Mouse (Mus musculus): Measurements from ENCODE around the gene Fbh1. TPM values are rescaled to one million over a fixed set of nuclear protein-coding genes. Genes with fewer than 3 reads are reported as not detected.

Fbh1 gene
- 97.6 and 108 TPM in 2 replicates for polyA plus RNA-seq (2015; fragmentation: Nextera tagmentation; extraction: Ambion mirVana)

DNA sequence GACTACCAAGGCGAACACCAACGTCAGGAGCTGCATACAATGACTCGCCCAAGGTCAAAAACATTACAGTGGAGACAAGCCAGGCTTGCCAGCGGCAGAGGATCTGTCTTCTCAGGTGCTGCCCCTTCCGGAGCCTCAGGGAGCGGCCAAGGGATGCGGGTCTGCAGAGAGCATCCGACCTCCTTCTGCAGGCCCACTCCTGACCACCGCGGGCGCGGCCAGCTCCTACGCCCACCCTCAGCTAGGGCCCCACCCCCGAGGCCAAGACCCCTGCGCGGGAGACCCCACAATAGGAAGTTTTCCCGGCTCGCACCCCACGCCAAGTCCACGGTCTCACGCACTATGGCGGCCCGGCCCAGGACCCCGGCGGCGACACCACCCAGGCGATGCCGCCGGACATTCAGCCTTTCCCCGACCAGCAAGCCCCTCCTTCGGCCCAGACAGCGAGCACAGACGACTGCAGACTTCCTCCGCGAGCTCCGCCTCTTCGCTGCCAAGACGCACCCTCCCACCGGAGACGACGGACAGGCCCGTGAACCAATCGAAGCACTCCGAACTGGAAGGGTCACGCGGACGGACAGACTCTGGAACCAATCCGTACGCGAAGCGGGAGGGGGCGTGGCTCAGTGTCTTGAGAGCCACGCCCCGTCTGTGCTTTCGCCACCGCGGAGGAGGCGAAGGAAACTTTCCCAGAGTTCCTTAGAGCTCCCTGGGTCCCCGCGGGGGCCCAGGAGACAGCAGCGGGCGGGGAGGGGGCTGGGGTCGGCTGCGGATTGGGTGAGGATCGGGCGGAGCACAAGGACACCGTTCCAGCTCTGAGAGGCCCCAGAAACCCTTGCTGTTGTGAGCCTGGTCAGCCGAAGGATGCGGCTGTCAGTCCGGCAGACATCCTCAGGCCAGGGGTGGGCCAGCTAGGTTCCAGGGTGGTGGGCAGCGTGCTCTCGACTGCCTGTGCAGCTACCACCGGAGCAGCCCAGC, at the start of gene Fbh1, which contains the start of gene Ankrd16:
Gene Fbh1 (minus strand): TSS at position 492 of the 978 bp plus-strand sequence.
Gene Ankrd16 (plus strand): TSS at position 786 of the 978 bp plus-strand sequence.
- peak within 1 kb of the TSS; percentile 84 for H3K4me2 ChIP-seq
- WGBS = under 1% methylated on average over 73 of the region's 73 CpGs
- H3K9me3 ChIP-seq (replicated peaks) = no peaks in the 10 kb centered on the region
- H3K9ac ChIP-seq = peak within 1 kb of the TSS; percentile 80
- H3K27ac ChIP-seq = peak within 1 kb of the TSS; percentile 98
- peak within 1 kb of the TSS; percentile 73 for H3K4me3 ChIP-seq
- H3K36me3 ChIP-seq = peaks cover 14% of the 10 kb centered on the region
- peaks cover 36% of the 10 kb centered on the region for H3K4me1 ChIP-seq (replicated peaks)
- peak; percentile 95 for ATAC-seq (replicated peaks; ENCODE audit: insufficient number of reproducible peaks, insufficient read depth, low FRiP score, low read depth)
- H3K27me3 ChIP-seq = no peaks in the 10 kb centered on the region

DNA sequence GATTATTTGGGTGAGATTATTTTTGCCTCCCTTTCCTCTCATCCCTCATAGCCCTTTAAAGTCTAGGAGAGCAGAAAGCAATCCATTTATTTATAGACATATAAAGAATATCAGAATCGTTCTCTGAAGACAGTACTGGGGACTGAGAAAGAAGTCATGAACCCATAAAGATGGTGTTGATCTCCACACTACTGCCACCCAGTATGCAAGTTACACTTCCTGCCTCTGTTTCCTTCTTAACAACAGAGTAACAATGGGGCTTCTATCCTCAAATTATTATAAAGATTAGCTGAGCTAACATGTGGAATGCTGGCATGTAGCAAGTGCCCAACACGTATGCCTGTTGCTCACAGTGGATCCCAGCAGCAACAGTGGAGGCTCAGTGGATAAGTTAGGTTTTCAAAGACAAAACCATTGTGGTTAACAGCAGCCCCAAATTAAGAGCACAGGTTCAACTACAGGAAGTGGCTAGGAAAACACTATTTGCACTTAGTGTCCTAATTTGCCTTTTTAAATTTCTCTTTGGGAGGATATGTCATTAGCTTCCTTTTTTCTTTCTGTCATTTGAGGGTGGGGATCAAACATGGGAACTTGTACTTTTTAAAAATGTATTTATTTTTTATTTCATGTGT, 24.0 kb upstream of the Fbh1 start:
- H3K4me2 ChIP-seq = no peak overlapping the region
- H3K27ac ChIP-seq = no peak overlapping the region
- no peaks in the 10 kb centered on the region for H3K27me3 ChIP-seq
- 73% methylated on average over 2 of the region's 2 CpGs for WGBS
- no peak for ATAC-seq (replicated peaks; ENCODE audit: insufficient number of reproducible peaks, insufficient read depth, low FRiP score, low read depth)
- peaks cover 13% of the 10 kb centered on the region for H3K4me1 ChIP-seq (replicated peaks)
- no peak overlapping the region for H3K9ac ChIP-seq
- H3K4me3 ChIP-seq = no peak overlapping the region
- no peaks in the 10 kb centered on the region for H3K9me3 ChIP-seq (replicated peaks)
- no peaks in the 10 kb centered on the region for H3K36me3 ChIP-seq

DNA sequence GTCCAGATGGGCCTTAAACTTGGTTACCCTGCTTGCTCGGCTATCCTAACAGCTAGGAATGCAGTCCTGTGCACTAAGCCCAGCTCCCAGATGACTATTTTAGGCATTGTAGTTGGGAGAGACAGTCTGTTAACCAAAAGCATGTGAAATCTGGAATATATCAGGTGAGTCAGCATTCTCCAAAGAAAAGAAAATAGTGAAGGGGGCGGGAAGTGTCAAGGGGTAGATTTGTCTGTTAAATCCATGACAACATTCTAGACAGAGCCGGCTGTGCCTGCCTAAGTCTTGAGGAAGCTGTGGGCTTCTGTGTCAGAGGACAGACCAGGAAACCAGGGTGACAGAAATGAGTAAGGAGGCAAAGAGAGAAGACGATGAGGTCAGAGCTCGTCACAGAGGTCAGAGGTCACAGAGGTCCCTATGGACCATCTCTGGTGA, 20.6 kb upstream of the Fbh1 start:
- Histone ChIP-seq H3K9ac (no peak overlapping the region), H3K4me1 (replicated peaks) (peaks cover 13% of the 10 kb centered on the region), H3K9me3 (replicated peaks) (no peaks in the 10 kb centered on the region), H3K4me2 (no peak overlapping the region), H3K4me3 (no peak overlapping the region), H3K36me3 (peaks cover 3% of the 10 kb centered on the region; the same call in 1 of the 2 replicates), H3K27ac (no peak overlapping the region), H3K27me3 (no peaks in the 10 kb centered on the region)
- no peak for ATAC-seq (replicated peaks; ENCODE audit: insufficient number of reproducible peaks, insufficient read depth, low FRiP score, low read depth)
- 38% methylated on average over 5 of the region's 5 CpGs for WGBS

DNA sequence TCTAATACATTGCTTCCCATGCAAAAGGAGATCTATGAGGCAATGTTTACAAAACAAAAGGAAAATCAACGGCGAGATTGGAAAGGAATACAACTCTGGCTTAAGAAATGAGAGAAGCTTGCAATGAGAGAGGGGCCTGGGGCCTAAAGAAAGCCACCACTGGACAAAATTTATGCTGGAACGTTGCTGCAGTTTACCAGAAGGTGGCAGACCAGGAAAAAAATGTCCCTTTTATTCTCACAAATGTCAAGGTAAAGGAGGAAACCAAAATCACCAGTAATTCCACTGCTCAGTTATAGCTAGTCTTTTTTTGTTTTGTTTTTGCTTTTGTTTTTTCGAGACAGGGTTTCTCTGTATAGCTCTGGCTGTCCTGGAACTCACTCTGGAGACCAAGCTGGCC, 17.3 kb upstream of the Fbh1 start:
- no peak for ATAC-seq (replicated peaks; ENCODE audit: insufficient number of reproducible peaks, insufficient read depth, low FRiP score, low read depth)
- Histone ChIP-seq H3K27me3 (no peaks in the 10 kb centered on the region), H3K27ac (no peak overlapping the region), H3K36me3 (peaks cover 24% of the 10 kb centered on the region), H3K9me3 (replicated peaks) (no peaks in the 10 kb centered on the region), H3K9ac (no peak overlapping the region), H3K4me1 (replicated peaks) (peaks cover 13% of the 10 kb centered on the region), H3K4me2 (no peak overlapping the region), H3K4me3 (no peak overlapping the region)
- WGBS = 67% methylated on average over 4 of the region's 4 CpGs

DNA sequence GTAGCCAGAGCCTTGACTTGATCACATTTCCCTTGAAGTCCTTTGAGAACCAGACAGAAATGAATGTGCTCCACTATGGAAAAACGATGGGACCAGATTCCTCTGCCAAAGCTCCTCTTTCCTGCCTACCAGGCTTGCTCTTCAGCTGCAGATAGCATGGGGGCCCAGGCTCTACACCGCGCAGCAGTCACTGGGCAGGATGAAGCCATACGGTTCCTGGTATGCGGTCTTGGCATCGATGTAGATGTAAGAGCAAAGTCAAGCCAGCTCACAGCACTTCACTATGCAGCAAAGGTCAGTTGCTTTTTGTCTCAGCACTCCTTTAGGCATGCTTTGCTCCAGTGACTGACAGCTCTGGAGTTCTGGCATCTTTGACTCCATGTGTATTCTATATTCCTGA, 6.8 kb upstream of the Fbh1 start:
- no peak for ATAC-seq (replicated peaks; ENCODE audit: insufficient number of reproducible peaks, insufficient read depth, low FRiP score, low read depth)
- Histone ChIP-seq H3K9me3 (replicated peaks) (no peaks in the 10 kb centered on the region), H3K4me1 (replicated peaks) (peaks cover 9% of the 10 kb centered on the region), H3K4me3 (no peak overlapping the region), H3K27ac (no peak overlapping the region), H3K4me2 (no peak overlapping the region), H3K27me3 (no peaks in the 10 kb centered on the region), H3K36me3 (peaks cover 76% of the 10 kb centered on the region), H3K9ac (no peak overlapping the region)
- WGBS = 90% methylated on average over 6 of the region's 6 CpGs

DNA sequence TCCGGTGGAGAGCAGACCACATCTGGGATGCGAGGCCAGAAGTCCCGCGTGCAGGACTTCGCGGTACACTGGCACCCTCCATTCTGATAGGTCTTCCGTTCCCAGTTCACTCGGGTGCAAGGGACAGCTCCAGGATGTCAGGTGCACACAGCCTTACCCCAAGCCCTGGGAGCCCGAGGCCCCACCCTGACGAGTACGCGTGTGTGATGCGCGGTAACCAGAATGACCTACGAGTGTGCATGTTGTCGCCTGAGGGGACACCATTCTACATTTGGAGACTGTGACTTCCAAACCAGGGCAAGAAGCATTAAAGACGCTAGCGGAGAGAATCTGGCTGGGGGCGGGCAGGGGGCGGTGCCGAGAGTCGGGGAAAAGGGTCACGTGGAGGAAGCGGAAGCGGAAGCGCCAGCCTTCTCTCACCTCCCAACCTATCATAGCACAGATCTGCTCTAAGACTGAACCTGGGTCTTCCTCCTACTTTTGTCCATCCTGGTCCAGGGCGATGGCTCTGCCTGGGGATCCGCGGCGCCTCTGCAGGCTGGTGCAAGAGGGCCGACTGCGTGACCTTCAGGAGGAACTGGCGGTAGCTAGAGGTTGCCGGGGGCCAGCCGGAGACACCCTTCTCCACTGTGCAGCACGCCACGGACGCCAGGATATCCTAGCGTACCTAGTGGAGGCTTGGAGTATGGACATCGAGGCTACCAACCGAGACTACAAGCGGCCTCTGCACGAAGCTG, 873 bp upstream of the Fbh1 start:
- H3K9me3 ChIP-seq (replicated peaks) = no peaks in the 10 kb centered on the region
- peak overlapping the region; percentile 73 for H3K4me3 ChIP-seq
- peak overlapping the region; percentile 84 for H3K4me2 ChIP-seq
- peaks cover 23% of the 10 kb centered on the region for H3K36me3 ChIP-seq
- peak overlapping the region; percentile 76 for H3K9ac ChIP-seq
- no peaks in the 10 kb centered on the region for H3K27me3 ChIP-seq
- H3K4me1 ChIP-seq (replicated peaks) = peaks cover 36% of the 10 kb centered on the region
- H3K27ac ChIP-seq = peak overlapping the region; percentile 98
- WGBS = under 1% methylated on average over 43 of the region's 43 CpGs
- peak; percentile 84 for ATAC-seq (replicated peaks; ENCODE audit: insufficient number of reproducible peaks, insufficient read depth, low FRiP score, low read depth)

DNA sequence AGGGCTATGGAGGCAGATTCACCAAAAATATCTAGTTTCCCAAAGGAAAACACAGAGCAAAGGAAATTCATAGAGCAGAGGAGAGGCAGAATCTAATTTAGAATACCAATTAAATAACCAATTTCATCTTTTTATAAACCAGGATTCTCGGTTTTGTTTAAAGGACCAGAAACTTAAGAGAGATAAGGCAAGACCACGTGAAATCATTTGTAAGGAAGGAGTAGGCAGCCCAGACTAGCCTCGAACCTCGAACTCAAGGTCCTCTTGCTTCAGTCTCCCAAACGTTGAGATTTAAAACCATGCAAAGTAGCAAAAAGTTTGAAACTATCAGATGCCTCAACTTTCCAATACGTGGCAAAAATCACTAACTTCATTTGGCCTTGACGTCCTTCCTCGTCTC, 967 bp downstream of the Fbh1 start:
- no peaks in the 10 kb centered on the region for H3K9me3 ChIP-seq (replicated peaks)
- H3K4me2 ChIP-seq = peak overlapping the region; percentile 66

DNA sequence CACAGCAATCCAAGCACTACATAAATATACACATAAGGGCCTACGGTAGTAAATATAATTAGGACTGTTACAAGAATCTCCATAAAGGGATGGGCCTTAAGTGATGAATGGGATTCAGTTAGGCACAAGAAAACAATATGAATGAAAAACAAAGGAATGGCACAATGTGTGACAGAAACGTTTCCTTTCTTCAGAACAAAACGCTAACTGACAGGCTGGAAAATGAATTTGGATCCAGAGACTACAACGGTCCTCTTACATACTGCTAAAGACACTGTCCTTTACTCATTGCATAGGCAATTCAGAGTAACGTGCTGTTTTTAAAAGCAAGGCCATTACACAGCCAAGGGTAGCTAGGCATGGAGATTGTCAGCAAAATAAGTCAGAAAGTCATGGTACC, 2.3 kb downstream of the Fbh1 start:
- ATAC-seq (replicated peaks; ENCODE audit: insufficient number of reproducible peaks, insufficient read depth, low FRiP score, low read depth) = no peak
- no peak overlapping the region for H3K27ac ChIP-seq
- H3K36me3 ChIP-seq = no peaks in the 10 kb centered on the region
- H3K4me1 ChIP-seq (replicated peaks) = peaks cover 36% of the 10 kb centered on the region
- H3K4me2 ChIP-seq = no peak overlapping the region
- no peaks in the 10 kb centered on the region for H3K9me3 ChIP-seq (replicated peaks)
- no peaks in the 10 kb centered on the region for H3K27me3 ChIP-seq
- 88% methylated on average over 5 of the region's 5 CpGs for WGBS
- no peak overlapping the region for H3K9ac ChIP-seq
- H3K4me3 ChIP-seq = no peak overlapping the region

More for the DNA sequence above, 967 bp downstream of the Fbh1 start:
- Histone ChIP-seq H3K36me3 (peaks cover 4% of the 10 kb centered on the region), H3K4me1 (replicated peaks) (peaks cover 36% of the 10 kb centered on the region), H3K27ac (peak overlapping the region; percentile 93), H3K27me3 (no peaks in the 10 kb centered on the region), H3K9ac (peak overlapping the region; percentile 80), H3K4me3 (peak overlapping the region; percentile 73)
- no peak for ATAC-seq (replicated peaks; ENCODE audit: insufficient number of reproducible peaks, insufficient read depth, low FRiP score, low read depth)
- 39% methylated on average over 8 of the region's 8 CpGs for WGBS

DNA sequence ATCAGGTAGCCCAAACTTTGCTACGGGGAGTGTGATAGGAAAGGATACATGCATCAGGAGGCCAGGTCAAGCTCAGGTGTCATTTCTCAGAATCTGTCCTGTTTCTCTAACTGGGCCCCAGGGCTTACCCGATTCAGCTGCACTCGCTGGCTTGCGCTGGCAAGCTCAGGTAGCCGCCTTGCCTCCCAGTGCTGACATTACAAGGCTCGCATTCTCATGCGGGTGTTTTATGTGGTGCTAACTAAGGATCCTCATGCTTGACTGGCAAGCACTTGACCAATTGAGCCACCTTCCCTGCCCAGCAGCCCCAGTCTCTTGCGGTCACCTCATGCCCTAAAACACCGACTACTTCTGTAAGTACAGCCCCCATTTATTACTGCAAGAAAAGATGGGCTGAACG, 3.0 kb downstream of the Fbh1 start:
- H3K9me3 ChIP-seq (replicated peaks) = no peaks in the 10 kb centered on the region
- no peak overlapping the region for H3K27ac ChIP-seq
- peaks cover 5% of the 10 kb centered on the region for H3K36me3 ChIP-seq
- WGBS = 91% methylated on average over 10 of the region's 10 CpGs
- H3K27me3 ChIP-seq = no peaks in the 10 kb centered on the region
- H3K4me2 ChIP-seq = no peak overlapping the region
- H3K4me1 ChIP-seq (replicated peaks) = peaks cover 30% of the 10 kb centered on the region
- H3K9ac ChIP-seq = no peak overlapping the region
- no peak for ATAC-seq (replicated peaks; ENCODE audit: insufficient number of reproducible peaks, insufficient read depth, low FRiP score, low read depth)
- H3K4me3 ChIP-seq = no peak overlapping the region

DNA sequence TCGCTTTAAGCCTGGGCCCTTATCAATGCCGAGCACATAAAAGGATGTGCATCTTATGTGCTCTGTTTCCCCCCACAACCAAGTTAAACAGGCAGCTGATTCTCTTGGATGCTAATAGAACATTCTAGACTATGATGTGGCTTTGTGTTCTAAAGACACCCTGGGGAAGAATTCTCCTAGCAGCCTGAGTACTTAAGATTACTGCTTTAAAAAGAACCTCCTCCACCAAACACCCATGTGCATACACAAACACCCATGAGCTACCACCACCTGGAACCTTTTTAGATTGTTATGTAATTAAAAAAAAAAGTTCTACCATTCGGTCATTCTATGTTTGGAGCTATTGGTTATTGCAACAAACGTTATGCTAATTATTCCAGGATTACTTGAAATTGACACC, 5.0 kb downstream of the Fbh1 start:
- 78% methylated on average over 4 of the region's 4 CpGs for WGBS
- Histone ChIP-seq H3K4me2 (no peak overlapping the region), H3K9ac (no peak overlapping the region), H3K9me3 (replicated peaks) (no peaks in the 10 kb centered on the region), H3K4me1 (replicated peaks) (peaks cover 24% of the 10 kb centered on the region), H3K27me3 (no peaks in the 10 kb centered on the region), H3K36me3 (peaks cover 19% of the 10 kb centered on the region), H3K4me3 (no peak overlapping the region), H3K27ac (no peak overlapping the region)
- no peak for ATAC-seq (replicated peaks; ENCODE audit: insufficient number of reproducible peaks, insufficient read depth, low FRiP score, low read depth)

DNA sequence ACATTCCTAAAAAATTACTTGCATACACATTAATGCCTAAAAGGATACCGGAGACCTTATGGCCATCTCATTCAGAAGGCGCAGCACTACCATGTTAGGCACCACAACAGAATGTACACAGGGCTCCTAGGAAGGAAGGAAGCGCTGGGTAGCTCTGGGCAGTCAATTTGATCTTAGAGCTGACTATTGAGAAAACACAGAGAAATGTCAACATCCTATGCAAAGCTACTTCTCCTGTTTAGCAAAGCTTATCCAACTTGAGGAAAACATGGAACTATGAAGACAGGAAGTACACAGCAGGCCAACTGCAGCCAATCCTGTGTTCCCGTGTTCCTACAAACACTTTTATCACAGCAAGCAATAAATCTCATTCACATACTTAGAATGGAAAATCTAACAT, 5.7 kb downstream of the Fbh1 start:
- Histone ChIP-seq H3K27me3 (no peaks in the 10 kb centered on the region), H3K9me3 (replicated peaks) (no peaks in the 10 kb centered on the region), H3K27ac (no peak overlapping the region), H3K4me2 (no peak overlapping the region), H3K36me3 (peaks cover 26% of the 10 kb centered on the region), H3K4me3 (no peak overlapping the region), H3K9ac (no peak overlapping the region), H3K4me1 (replicated peaks) (peaks cover 26% of the 10 kb centered on the region)
- ATAC-seq (replicated peaks; ENCODE audit: insufficient number of reproducible peaks, insufficient read depth, low FRiP score, low read depth) = no peak
- WGBS = 87% methylated on average over 4 of the region's 4 CpGs

All from heart, embryonic 15.5 days (tissue).